Mouse (Mus musculus): ENCODE results near the gene Clk1. TPM values are rescaled to one million over a fixed set of nuclear protein-coding genes. Genes with fewer than 3 reads are reported as not detected.
A peak's percentile ranks its signal among the peaks of the same experiment; 100 is the strongest.
"Not testable (repeated sequence)": the region's sequence is repeated elsewhere in the genome, so short reads cannot be mapped to it uniquely, and the experiment has no call there.

Gene Clk1
- polyA plus RNA-seq, 1 experiment from 2014 or later = 159 TPM

DNA sequence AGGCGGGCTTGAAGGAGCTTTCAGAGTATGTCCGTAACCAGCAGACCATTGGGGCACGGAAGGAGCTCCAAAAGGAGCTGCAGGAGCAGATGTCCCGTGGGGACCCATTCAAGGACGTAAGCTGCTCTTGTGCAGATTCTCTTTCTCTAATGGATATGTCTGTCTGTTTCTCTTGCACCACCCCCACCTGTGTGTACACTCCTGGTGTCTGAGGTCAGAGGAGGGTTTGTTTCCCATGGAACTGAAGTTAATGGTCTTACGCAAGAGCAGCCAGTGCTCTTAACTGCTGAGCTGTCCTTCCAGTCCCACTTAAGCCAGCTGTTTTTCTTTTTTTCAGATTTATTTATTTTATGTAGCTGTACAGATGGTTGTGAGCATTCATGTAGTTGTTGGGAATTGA, 22.5 kb downstream of the Clk1 start:
- Histone ChIP-seq H3K36me3 (replicated peaks) (peaks cover 91% of the 10 kb centered on the region), H3K4me2 (no peak overlapping the region), H3K27ac (no peak overlapping the region), H3K9ac (no peak overlapping the region), H3K9me3 (no peaks in the 10 kb centered on the region), H3K4me1 (no peaks in the 10 kb centered on the region), H3K27me3 (no peaks in the 10 kb centered on the region), H3K4me3 (replicated peaks) (no peak overlapping the region)
- WGBS = 95% methylated on average over 6 of the region's 6 CpGs
- ATAC-seq (ENCODE audit: low FRiP score) = no peak

DNA sequence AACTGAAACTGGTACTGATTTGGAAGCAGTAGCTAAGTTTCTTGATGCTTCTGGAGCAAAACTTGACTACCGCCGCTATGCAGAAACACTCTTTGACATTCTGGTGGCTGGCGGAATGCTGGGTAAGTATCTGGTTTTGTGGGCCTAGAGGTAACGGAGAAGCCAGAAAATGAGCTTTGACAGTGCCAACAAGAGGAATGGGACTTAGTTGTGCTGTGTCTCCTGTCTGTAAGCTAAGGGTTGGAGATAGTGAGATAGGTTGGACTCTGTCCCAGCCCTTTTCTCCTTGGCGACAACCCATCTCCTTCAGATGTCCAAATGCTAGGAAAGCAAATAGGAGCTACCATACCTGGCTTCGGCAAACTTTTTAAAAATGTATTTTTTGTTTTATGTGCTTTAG, 26.1 kb downstream of the Clk1 start:
- 91% methylated on average over 6 of the region's 6 CpGs for WGBS
- peaks cover 78% of the 10 kb centered on the region for H3K36me3 ChIP-seq (replicated peaks)
- H3K4me2 ChIP-seq = no peak overlapping the region
- H3K27ac ChIP-seq = no peak overlapping the region
- no peak overlapping the region for H3K9ac ChIP-seq
- H3K27me3 ChIP-seq = no peaks in the 10 kb centered on the region
- no peaks in the 10 kb centered on the region for H3K9me3 ChIP-seq
- no peak for ATAC-seq (ENCODE audit: low FRiP score)
- peaks cover 13% of the 10 kb centered on the region for H3K4me1 ChIP-seq
- H3K4me3 ChIP-seq (replicated peaks) = no peak overlapping the region

DNA sequence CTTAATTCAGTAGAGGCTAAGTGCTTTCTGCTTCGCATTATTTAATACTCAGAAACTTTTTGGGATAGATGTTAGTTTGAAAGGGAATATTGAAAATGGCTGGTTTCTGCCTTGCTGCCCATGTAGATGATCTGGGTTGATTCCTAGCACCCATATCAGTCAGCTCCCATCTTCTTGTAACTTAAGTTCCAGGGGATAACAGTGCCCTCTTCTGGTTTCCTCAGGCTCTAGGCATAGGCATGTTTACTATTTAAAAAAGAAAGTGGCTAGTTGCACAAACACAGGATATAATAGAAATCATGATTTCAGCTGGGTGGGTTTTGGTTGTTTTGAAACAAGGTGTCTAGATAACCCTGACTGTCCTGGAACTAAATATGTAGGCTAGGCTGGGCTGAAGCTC, 27.7 kb downstream of the Clk1 start:
- 100% methylated on average over 1 of the region's 1 CpGs for WGBS

DNA sequence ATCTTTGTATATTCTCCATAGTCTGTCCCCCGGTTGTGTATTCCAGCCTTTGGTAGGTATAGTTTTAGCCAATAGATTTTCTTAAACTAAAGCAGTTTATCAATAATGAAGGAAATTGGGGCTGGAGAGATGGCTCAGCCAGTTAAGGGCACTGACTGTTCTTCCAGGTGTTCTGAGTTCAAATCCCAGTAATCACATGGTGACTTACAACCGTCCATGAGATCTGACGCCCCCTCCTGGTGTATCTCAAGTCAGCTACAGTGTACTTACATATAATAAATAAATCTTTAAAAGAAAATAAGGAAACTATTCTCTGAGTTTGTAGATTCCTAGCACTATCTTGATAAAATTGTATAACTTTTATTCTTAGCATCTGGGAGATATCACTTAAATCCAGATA, 28.5 kb downstream of the Clk1 start:
- no peak overlapping the region for H3K4me2 ChIP-seq
- H3K27me3 ChIP-seq = no peaks in the 10 kb centered on the region
- peaks cover 55% of the 10 kb centered on the region for H3K36me3 ChIP-seq (replicated peaks)
- no peak for ATAC-seq (ENCODE audit: low FRiP score)
- no peak overlapping the region for H3K9ac ChIP-seq
- H3K4me3 ChIP-seq (replicated peaks) = no peak overlapping the region
- peaks cover 22% of the 10 kb centered on the region for H3K4me1 ChIP-seq
- H3K9me3 ChIP-seq = no peaks in the 10 kb centered on the region
- H3K27ac ChIP-seq = no peak overlapping the region
- 85% methylated on average over 3 of the region's 3 CpGs for WGBS

More for the DNA sequence above, 27.7 kb downstream of the Clk1 start:
- Histone ChIP-seq H3K4me1 (peaks cover 21% of the 10 kb centered on the region), H3K27ac (no peak overlapping the region), H3K9ac (no peak overlapping the region), H3K36me3 (replicated peaks) (peaks cover 63% of the 10 kb centered on the region), H3K4me2 (no peak overlapping the region), H3K27me3 (no peaks in the 10 kb centered on the region), H3K4me3 (replicated peaks) (no peak overlapping the region), H3K9me3 (no peaks in the 10 kb centered on the region)
- ATAC-seq (ENCODE audit: low FRiP score) = no peak

DNA sequence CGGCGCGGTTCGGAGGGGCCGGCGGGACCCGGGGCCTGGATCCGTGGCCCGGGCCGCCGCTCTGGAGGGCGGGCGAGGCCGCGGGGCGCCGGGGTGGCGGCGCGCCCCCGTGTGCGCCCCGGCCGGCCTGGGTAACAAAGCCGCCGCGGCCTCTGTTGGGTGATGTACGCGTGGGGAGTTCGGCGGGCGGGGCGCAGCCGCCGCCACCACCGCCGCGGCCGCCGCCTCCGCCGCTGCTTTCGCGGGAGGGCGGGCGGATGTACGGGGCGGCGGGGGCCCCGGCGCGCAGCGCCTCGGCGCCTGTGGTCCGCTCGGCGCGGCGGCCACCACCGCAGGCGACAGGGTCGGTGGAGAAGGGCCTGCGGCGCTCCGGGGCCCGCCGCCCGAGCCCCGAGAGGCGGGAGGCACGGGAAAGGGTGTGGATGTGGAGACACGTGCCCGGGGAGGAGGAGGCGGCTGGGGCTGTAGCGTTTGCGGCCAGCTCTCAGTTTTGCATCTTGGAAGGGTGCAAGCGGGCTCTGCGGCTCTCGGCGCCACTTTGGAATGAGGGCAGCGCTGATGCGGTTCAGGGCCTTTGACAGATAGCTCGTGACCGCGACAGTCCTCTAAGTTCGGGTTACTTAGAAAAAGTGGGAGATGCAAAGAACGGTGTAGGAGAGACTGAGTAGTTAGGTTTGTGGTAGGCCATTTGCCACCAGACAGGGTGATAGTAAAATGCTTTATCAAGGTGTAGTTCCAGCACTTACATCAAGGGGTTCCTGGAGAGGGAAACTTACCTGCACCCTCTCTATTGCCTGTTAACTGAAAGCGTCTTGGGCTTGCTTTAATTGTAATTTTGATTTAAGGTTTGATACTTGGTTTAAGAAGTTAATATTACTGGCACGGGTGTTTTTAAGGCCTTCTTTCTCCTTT, 30.3 kb downstream of the Clk1 start:
- Histone ChIP-seq H3K27me3 (no peaks in the 10 kb centered on the region), H3K4me2 (peak overlapping the region; percentile 65), H3K4me3 (replicated peaks) (peak overlapping the region; percentile 99), H3K4me1 (peaks cover 22% of the 10 kb centered on the region), H3K9me3 (no peaks in the 10 kb centered on the region), H3K36me3 (replicated peaks) (peaks cover 38% of the 10 kb centered on the region), H3K9ac (peak overlapping the region; percentile 99), H3K27ac (peak overlapping the region; percentile 98)
- WGBS = 1% methylated on average over 87 of the region's 90 CpGs
- ATAC-seq (ENCODE audit: low FRiP score) = peak; percentile 75

DNA sequence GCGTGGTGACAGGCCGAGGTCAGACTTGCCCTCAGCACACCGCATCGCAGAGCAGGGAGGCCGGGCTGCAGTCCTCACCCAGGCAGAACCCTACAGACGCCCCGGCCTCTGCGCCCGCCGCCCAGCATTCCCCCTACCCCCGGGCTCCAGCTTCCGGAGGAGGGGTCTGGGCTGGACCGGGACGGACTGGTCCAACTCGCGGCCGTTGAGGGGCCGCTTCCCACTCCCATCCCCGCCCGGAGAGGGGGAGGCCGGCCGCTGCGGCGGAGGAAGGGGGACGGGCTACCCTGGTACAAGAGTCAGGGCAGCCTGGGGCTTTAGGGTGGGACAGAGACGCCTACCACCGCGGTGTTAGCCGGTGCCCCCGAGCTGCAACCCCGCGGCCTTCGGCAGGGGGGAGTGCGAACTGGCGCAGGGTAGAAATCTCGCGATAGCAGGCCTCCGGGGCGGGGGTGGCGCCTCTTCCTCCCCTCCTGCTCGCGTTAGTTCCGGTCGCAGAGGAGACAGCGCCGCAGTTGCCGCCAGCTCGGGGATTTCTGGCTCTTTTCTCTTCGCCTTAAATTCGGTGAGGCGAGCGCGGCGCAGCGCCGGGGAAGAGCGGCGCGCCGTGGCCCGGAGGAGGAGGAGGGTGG, 31.1 kb downstream of the Clk1 start, which contains the start of gene Bzw1:
Gene Bzw1 (plus strand): TSS at position 247 of the 632 bp plus-strand sequence.
- peak; percentile 98 for ATAC-seq (ENCODE audit: low FRiP score)
- H3K4me2 ChIP-seq = peak within 1 kb of the TSS; percentile 65
- no peaks in the 10 kb centered on the region for H3K27me3 ChIP-seq
- 0% methylated on average over 46 of the region's 61 CpGs for WGBS
- no peaks in the 10 kb centered on the region for H3K9me3 ChIP-seq
- peak within 1 kb of the TSS; percentile 99 for H3K4me3 ChIP-seq (replicated peaks)
- H3K36me3 ChIP-seq (replicated peaks) = peaks cover 31% of the 10 kb centered on the region
- peak within 1 kb of the TSS; percentile 99 for H3K9ac ChIP-seq
- H3K27ac ChIP-seq = peak within 1 kb of the TSS; percentile 98
- H3K4me1 ChIP-seq = peaks cover 22% of the 10 kb centered on the region

DNA sequence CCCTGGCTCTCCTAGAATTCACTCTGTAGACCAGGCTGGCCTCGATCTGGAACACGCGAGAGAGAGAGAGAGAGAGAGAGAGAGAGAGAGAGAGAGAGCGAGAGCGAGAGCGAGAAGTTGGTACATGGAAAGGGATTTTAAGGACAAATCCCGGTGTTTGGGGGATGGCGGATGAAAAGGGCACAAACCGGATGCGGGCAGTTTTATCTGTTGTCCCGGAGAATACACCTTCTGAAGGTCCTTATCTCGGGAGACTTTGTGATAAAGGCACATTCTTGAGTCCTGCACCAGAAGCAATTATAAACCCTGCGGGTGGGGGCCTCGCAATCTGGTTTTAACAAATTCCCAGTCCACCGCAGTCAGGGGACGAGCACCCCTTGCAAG, 31.6 kb downstream of the Clk1 start:
- under 1% methylated on average over 16 of the region's 16 CpGs for WGBS
- Histone ChIP-seq H3K9me3 (no peaks in the 10 kb centered on the region), H3K27me3 (no peaks in the 10 kb centered on the region), H3K4me1 (peaks cover 22% of the 10 kb centered on the region), H3K4me2 (peak overlapping the region; percentile 65), H3K9ac (peak overlapping the region; percentile 99), H3K27ac (peak overlapping the region; percentile 98), H3K4me3 (replicated peaks) (peak overlapping the region; percentile 99), H3K36me3 (replicated peaks) (peaks cover 25% of the 10 kb centered on the region)
- ATAC-seq (ENCODE audit: low FRiP score) = no peak

DNA sequence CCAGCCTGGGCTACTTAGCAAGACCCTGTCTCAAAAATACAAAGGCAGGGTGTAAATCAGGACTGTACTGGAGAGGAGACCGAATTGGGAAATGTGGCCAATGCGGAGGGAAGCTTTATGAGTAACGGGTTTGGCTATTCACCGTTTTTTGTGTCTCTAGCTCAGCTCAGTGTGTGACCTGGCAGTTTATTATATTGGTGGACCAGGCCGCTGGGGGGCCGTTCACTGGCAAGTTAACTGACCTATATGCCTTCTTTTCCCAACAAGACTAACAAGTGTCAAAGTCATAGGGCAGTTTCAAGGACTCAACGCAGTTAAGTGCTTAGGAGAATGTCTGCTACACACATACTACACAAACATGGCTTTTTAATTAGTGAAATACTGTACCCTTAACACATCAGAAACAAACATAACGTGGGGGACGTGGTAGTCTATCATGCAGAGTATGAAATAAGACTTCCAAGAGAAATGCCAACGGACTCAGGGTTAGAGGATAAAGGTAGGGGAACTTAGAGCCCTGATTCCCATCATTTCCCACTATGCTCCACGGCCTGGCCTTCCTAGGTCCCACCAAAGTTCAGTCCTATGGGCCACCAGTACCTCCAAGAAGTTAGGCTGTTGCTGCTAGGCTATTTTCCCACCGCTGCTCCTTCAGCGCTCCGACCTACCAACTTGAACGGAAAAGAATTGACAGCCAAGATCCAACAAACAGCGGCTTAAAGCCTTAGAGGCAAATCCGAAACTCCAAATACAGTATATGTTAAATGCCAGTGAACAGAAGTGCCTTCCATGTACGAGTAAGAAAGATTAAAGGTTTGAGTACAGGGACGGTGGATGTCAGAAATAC, 32.2 kb downstream of the Clk1 start:
- Histone ChIP-seq H3K27me3 (no peaks in the 10 kb centered on the region), H3K9ac (peak overlapping the region; percentile 99), H3K4me1 (peaks cover 22% of the 10 kb centered on the region), H3K36me3 (replicated peaks) (peaks cover 19% of the 10 kb centered on the region), H3K9me3 (no peaks in the 10 kb centered on the region), H3K4me3 (replicated peaks) (peak overlapping the region; percentile 99), H3K4me2 (peak overlapping the region; percentile 65), H3K27ac (peak overlapping the region; percentile 98; the same call in 1 of the 2 replicates)
- 42% methylated on average over 19 of the region's 19 CpGs for WGBS
- ATAC-seq (ENCODE audit: low FRiP score) = no peak

DNA sequence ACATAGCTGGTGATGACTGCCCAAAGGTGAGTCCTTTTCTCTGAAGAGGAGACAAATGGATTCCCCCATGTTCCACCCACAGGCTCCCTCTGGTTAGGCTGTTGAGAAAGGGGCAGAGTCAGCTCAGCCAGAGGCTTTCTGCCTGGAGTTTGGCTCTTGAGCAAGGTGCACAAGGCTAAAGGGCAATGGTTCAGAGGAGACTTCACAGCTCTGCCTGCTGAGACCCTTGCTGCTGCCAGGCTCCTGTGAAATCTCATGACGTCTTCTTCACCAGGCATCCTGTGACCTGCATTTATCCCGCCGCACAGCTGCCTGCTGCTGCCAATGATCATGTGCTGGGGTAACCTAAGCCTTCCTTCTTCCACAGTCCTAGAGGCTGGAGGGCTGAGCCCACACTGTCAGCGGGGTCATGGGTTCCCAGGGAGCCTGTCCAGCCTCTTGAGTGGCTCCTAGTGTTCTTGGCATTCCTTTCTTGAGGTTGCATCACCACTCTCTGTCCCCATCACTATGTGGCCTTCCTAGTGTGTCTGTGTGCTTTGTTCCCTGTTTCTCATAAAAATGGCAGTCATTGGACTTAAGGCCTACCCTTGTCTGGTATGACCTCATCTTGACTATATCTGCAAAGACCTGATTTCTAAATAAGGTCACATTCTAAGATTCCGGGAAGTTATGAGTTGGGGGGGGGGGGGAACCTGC, 41.1 kb downstream of the Clk1 start:
- Histone ChIP-seq H3K4me2 (no peak overlapping the region), H3K4me3 (replicated peaks) (no peak overlapping the region), H3K27me3 (no peaks in the 10 kb centered on the region), H3K27ac (no peak overlapping the region), H3K9ac (no peak overlapping the region), H3K9me3 (no peaks in the 10 kb centered on the region), H3K36me3 (replicated peaks) (no peaks in the 10 kb centered on the region), H3K4me1 (no peaks in the 10 kb centered on the region)
- WGBS = 76% methylated on average over 5 of the region's 5 CpGs
- no peak for ATAC-seq (ENCODE audit: low FRiP score)

DNA sequence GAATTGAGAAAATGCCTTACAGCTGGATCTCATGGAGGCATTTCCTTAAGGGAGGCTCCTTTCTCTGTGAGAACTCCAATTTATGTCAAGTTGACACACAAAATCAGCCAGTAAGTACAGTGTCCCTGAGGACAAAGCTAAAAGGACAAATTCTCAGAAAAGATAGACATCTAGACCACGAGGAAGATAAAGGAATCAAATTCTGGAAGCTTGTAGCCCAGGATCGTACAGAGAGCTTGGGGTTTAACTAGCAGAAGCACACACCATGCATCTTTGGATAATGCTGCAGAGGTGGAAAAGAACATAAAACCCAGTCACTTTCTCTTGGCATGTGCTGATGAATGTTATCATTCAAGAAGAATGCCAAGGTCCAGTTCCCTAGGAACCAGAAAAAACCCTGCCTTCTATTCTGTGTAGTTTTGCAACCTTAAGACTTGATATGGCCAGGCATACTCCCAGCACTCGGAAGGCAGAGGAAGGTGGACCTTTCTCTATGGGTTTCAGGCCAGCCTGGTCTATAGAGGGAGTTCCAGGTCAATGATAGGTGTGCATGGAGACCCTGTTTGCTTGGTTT, 48.2 kb downstream of the Clk1 start:
- Histone ChIP-seq H3K36me3 (replicated peaks) (no peaks in the 10 kb centered on the region), H3K4me3 (replicated peaks) (no peak overlapping the region), H3K27me3 (no peaks in the 10 kb centered on the region), H3K9me3 (no peaks in the 10 kb centered on the region), H3K4me1 (no peaks in the 10 kb centered on the region), H3K4me2 (no peak overlapping the region), H3K9ac (no peak overlapping the region), H3K27ac (no peak overlapping the region)
- WGBS = 83% methylated on average over 3 of the region's 3 CpGs
- ATAC-seq (ENCODE audit: low FRiP score) = no peak

DNA sequence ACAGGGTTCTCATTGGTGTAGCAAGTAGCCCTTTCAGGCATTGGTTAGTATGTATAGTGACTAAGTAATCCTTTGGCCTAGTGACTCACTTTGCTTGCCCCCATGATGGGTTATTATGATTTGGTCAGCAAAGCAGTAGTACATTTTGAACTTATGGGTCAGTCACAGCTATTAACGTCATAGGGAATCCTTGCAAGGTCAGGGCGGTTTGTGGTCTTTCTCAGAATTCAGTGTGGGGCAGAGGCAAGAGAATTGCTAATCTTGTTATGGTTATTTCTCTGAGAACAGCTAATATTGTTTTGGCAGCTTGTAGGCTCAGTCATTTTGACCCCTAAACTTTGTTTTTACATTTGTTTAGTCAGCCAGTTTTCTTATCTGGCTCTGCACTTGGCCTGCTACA, 49.6 kb downstream of the Clk1 start:
- not testable (repeated sequence) for H3K4me3 ChIP-seq (replicated peaks); H3K9ac ChIP-seq; H3K27me3 ChIP-seq; ATAC-seq (ENCODE audit: low FRiP score); H3K4me1 ChIP-seq; H3K36me3 ChIP-seq (replicated peaks); H3K9me3 ChIP-seq; H3K27ac ChIP-seq; H3K4me2 ChIP-seq
- WGBS = 90% methylated on average over 2 of the region's 2 CpGs
